Mouse (Mus musculus) liver, embryonic 14.5 days (tissue): ENCODE measurements around the gene Rbm38. TPM values are rescaled to one million over a fixed set of nuclear protein-coding genes. Genes with fewer than 3 reads are reported as not detected.

Source experiments
- ATAC-seq: fragments of 200-750 bp; cut with Nextera tagmentation; 2 replicates; pipeline ENCODE4 v1.8.0; 2017; ENCODE audit warnings: moderate number of reproducible peaks, mild to moderate bottlenecking, moderate library complexity; ENCODE audit not compliant: insufficient read depth
- DNase-seq, 3 experiments: peaks; one replicate each; pipeline ENCODE4 v3.0.0-alpha.2; 2012 to 2013; ENCODE audit warnings: low read depth in 3 of 3, low spot score in 3 of 3
- H3K27ac ChIP-seq: fragments of 300-500 bp; sonication (generic); 2 replicates; pipeline ENCODE4 v1.5.1; 2014; ENCODE audit warnings: moderate library complexity, mild to moderate bottlenecking, control low read depth, inconsistent platforms
- H3K27me3 ChIP-seq: fragments of 300-500 bp; sonication (generic); 2 replicates; pipeline ENCODE4 v1.6.1; 2014; ENCODE audit warnings: mild to moderate bottlenecking, low read length, moderate library complexity; ENCODE audit not compliant: control insufficient read depth, insufficient read depth
- H3K36me3 ChIP-seq: fragments of 300-500 bp; sonication (generic); replicated peaks from 2 replicates; pipeline ENCODE4 v1.6.1; 2014; ENCODE audit warnings: low read depth; ENCODE audit not compliant: control insufficient read depth, insufficient read depth
- H3K4me1 ChIP-seq, 2 experiments: fragments of 200-500 bp in 1 of 2; fragments of 300-500 bp in 1 of 2; sonication (generic) in 1 of 2; replicated peaks; 2 replicates each; pipeline ENCODE4 v1.6.1; 2012 to 2014; ENCODE audit warnings: antibody characterized with exemption in 1 of 2, inconsistent platforms in 1 of 2, low read length in 1 of 2; ENCODE audit not compliant: control insufficient read depth in 2 of 2, insufficient read depth in 2 of 2
- H3K4me2 ChIP-seq: fragments of 300-500 bp; sonication (generic); 2 replicates; pipeline ENCODE4 v1.6.1; 2014; ENCODE audit warnings: low read depth, mild to moderate bottlenecking, control low read depth, moderate library complexity
- H3K4me3 ChIP-seq, 2 experiments: fragments of 200-500 bp in 1 of 2; fragments of 300-500 bp in 1 of 2; sonication (generic) in 1 of 2; 2 replicates each; pipeline ENCODE4 v1.5.1; 2012 to 2014; ENCODE audit warnings: low read depth in 2 of 2, low read length in 2 of 2, mild to moderate bottlenecking in 2 of 2, control low read depth in 1 of 2, inconsistent platforms in 1 of 2, moderate library complexity in 1 of 2; ENCODE audit not compliant: insufficient read depth in 1 of 2
- H3K9ac ChIP-seq: fragments of 300-500 bp; sonication (generic); replicated peaks from 2 replicates; pipeline ENCODE4 v1.6.1; 2014; ENCODE audit warnings: mild to moderate bottlenecking, control low read depth, moderate library complexity
- H3K9me3 ChIP-seq: fragments of 300-500 bp; sonication (generic); 2 replicates; pipeline ENCODE4 v1.6.1; 2016; ENCODE audit warnings: low read length, mixed read lengths; ENCODE audit not compliant: control insufficient read depth
- CTCF ChIP-seq: IDR thresholded peaks from 2 replicates; pipeline ENCODE4 v1.5.1; 2016; ENCODE audit warnings: antibody characterized with exemption, low read depth, control low read depth
- EP300 ChIP-seq: IDR thresholded peaks from 2 replicates; pipeline ENCODE4 v1.6.1; 2016; ENCODE audit warnings: antibody characterized with exemption, low read depth
- WGBS: fragments of 180-500 bp; shearing (Covaris S2); extraction: QIAGEN DNeasy Blood & Tissue Kit; methylation state at CpG from one replicate; pipeline ENCODE4 v1.1.7; 2014; ENCODE audit not compliant: insufficient replicate concordance; 5-methylcytosine and 5-hydroxymethylcytosine counted together
- polyA plus RNA-seq, 2 experiments: library from polyadenylated mRNA; depleted of rRNA in 1 of 2; stranded (reverse) in 1 of 2; unstranded in 1 of 2; fragments of >200 nt; fragmentation: Nextera tagmentation in 1 of 2; extraction: Ambion mirVana in 1 of 2; gene quantifications; 2 replicates each; pipeline versions ENCODE4 v1.2.1 to v1.2.3; 2012 to 2014

Rbm38 gene
- polyA plus RNA-seq, 2 experiments = 270 to 274 TPM

DNA sequence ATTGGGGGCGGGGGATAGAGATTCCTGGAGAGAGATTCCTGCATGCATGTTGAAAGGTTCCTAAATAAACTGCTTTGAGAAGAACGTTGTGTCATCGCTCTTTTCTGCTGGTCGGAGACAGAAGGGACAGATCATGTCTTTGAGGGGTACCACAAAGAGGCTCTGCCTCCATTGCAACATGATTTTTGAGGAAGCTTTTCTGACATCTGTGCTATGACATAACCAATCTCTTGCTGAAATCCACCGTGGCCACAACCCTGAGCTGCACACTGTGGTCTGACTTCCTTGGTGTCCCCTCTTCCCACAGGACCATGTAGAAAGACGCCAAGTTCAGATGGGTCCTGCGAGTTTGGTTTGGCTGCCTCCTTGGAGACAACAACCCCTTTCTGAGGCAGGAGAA, 52.6 kb downstream of the Rbm38 start:
- ATAC-seq (no peak), DNase-seq (no peak)
- WGBS = 49% methylated on average over 7 of the region's 7 CpGs
- no peaks in the 10 kb centered on the region for H3K4me1 ChIP-seq
- no peaks in the 10 kb centered on the region for H3K9me3 ChIP-seq
- H3K9ac ChIP-seq = no peak overlapping the region
- no peak overlapping the region for H3K4me3 ChIP-seq
- no peak for TF ChIP-seq EP300
- TF ChIP-seq CTCF = no peak
- no peaks in the 10 kb centered on the region for H3K36me3 ChIP-seq
- no peak overlapping the region for H3K4me2 ChIP-seq
- no peak overlapping the region for H3K27ac ChIP-seq
- H3K27me3 ChIP-seq = no peaks in the 10 kb centered on the region

DNA sequence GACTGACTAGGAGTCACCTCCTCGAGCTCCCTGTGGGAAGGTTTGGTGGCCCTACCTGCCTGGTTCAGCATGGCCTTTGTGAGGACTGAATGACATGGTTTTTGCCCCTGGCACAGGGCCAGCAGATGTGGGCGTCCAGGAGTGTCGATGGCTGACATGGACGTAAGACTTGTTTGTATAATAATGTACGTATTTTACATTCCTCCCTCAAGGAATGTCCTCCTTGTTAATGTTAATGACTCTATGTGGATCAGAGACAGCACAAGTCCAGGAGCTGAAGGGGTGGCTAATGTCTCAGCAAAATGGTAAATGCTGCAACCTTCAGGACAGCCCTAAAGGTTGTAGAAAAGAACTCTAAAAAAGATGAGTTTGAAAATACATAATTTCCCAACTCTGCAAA, 53.4 kb downstream of the Rbm38 start:
- DNase-seq = no peak
- Histone ChIP-seq H3K9me3 (no peaks in the 10 kb centered on the region), H3K4me3 (no peak overlapping the region), H3K9ac (no peak overlapping the region), H3K27me3 (no peaks in the 10 kb centered on the region), H3K4me2 (no peak overlapping the region), H3K36me3 (no peaks in the 10 kb centered on the region), H3K4me1 (no peaks in the 10 kb centered on the region), H3K27ac (no peak overlapping the region)
- TF ChIP-seq EP300 (no peak), CTCF (no peak)
- WGBS = 65% methylated on average over 5 of the region's 5 CpGs
- ATAC-seq = no peak

- Histone ChIP-seq H3K4me3 (no peak overlapping the region), H3K4me2 (no peak overlapping the region), H3K27ac (no peak overlapping the region), H3K4me1 (no peaks in the 10 kb centered on the region), H3K9ac (no peak overlapping the region), H3K36me3 (no peaks in the 10 kb centered on the region), H3K9me3 (no peaks in the 10 kb centered on the region), H3K27me3 (no peaks in the 10 kb centered on the region)
- WGBS = 48% methylated on average over 9 of the region's 9 CpGs
- TF ChIP-seq EP300 (no peak), CTCF (no peak)
- ATAC-seq = no peak
- no peak for DNase-seq
Observed at GRCm38 (mm10) chr2:173076921-173077320, 56.6 kb downstream of the Rbm38 start.

- DNase-seq (no peak), ATAC-seq (no peak)
Observed at GRCm38 (mm10) chr2:173079766-173080549, 59.7 kb downstream of the Rbm38 start.

DNA sequence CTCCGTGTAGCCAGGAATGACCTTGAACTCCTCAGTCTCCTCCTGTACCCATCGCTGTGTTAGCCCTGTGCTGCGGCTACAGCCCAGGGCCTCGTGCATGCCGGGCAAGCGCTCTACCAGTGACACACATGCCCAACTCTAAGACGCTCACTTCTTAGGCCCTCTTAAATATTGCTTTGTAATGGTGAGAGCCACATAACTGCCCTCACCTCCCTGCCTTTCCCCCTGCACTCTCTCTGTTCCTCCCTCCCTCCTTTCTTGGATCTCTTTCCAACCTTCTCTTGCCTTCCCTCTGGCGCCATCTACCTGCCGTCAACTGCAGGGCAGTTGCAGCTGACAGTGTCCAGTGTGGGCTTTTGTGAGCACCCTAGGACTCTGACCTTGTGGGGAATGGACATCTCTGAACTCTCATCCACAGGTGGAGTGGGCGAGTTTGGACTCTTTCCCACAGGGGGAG, 60.5 kb downstream of the Rbm38 start:
- ATAC-seq (peak; percentile 63), DNase-seq (peak; percentile 54 to 68 (median 55))
- Histone ChIP-seq H3K4me1 (peaks cover 0 to 2% of the 10 kb centered on the region in 2 experiments; a peak in 2 of 4 replicates), H3K9me3 (no peaks in the 10 kb centered on the region), H3K9ac (no peak overlapping the region), H3K4me3 (no peak overlapping the region), H3K27me3 (no peaks in the 10 kb centered on the region), H3K4me2 (no peak overlapping the region), H3K36me3 (no peaks in the 10 kb centered on the region), H3K27ac (no peak overlapping the region)
- 31% methylated on average over 10 of the region's 10 CpGs for WGBS
- peak; percentile 99 for TF ChIP-seq CTCF
- no peak for TF ChIP-seq EP300

More at GRCm38 (mm10) chr2:173079766-173080549, 59.7 kb downstream of the Rbm38 start:
- Histone ChIP-seq H3K27ac (no peak overlapping the region), H3K9me3 (no peaks in the 10 kb centered on the region), H3K36me3 (no peaks in the 10 kb centered on the region), H3K4me3 (no peak overlapping the region), H3K9ac (no peak overlapping the region), H3K4me2 (no peak overlapping the region), H3K27me3 (no peaks in the 10 kb centered on the region), H3K4me1 (peaks cover 0 to 2% of the 10 kb centered on the region in 2 experiments; a peak in 2 of 4 replicates)
- WGBS = 58% methylated on average over 10 of the region's 10 CpGs
- TF ChIP-seq CTCF = no peak
- TF ChIP-seq EP300 = no peak
